Mouse (Mus musculus): ENCODE data around the gene Pam16.

DNA sequence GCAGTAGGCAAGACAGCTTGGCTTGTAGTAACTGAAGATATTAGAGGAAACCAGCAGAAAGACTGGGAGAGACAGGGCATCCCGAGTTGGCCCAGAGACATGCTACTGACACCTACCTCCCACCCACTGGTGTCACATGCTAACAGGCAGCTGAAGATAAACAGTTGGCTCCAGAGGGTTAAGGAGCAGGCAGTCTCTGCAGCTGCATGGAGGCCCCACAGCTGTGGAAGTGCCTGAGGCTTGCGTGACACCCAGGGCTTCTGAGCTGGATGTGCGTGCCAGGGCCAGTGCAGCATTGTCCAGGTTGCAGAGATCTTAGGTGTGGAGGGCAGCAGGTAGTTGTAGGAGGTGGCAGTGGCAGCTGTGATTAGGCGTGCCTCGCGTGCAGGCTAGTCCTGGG is 2.3 kb upstream of the Pam16 start:
- TF ChIP-seq CTCF (IDR thresholded peaks at IDR 0.05; ENCODE audit: borderline replicate concordance, insufficient read depth, low read depth, low read length) (no peak), POLR2A (IDR thresholded peaks at IDR 0.05; ENCODE audit: borderline replicate concordance, insufficient read depth, low read length) (no peak)

Measured in cerebellum, adult 2 months (tissue).